Comparison of ENCODE assay signal across 8 mouse cellular contexts in genomic region chr12:108274313-108274595, GRCm38 (mm10). TPM values are rescaled to one million over a fixed set of nuclear protein-coding genes. Genes with fewer than 3 reads are reported as not detected.
A peak's percentile ranks its signal among the peaks of the same experiment; 100 is the strongest.
DNase-seq lines count a peak whose midpoint lies in the region; ATAC-seq and TF ChIP-seq lines count a peak whose summit lies in the region.

No protein-coding gene starts in this region.

- peak overlapping the region; percentile 59 for H3K4me3 ChIP-seq in heart, postnatal 0 days (ENCODE audit: low read depth, low read length)
- H3K4me3 ChIP-seq in brown adipose tissue, adult 24 weeks (ENCODE audit: insufficient read depth, low read depth, low read length): peak overlapping the region; percentile 63
- H3K4me3 ChIP-seq in forebrain, postnatal 0 days (ENCODE audit: low read depth, low read length): peak overlapping the region; percentile 82
- peak overlapping the region; percentile 73 for H3K4me3 ChIP-seq in midbrain, embryonic 11.5 days (ENCODE audit: low read depth, low read length)

- peak overlapping the region; percentile 65 for H3K9ac ChIP-seq in heart, postnatal 0 days (replicated peaks; ENCODE audit: low read depth, low read length)
- peak overlapping the region; percentile 68 for H3K9ac ChIP-seq in forebrain, postnatal 0 days
- peak overlapping the region; percentile 90 for H3K9ac ChIP-seq in midbrain, embryonic 11.5 days (ENCODE audit: low read length)

- no peaks in the 10 kb centered on the region for H3K36me3 ChIP-seq in heart, postnatal 0 days (replicated peaks; ENCODE audit: control insufficient read depth, insufficient read depth, low read length)
- no peaks in the 10 kb centered on the region for H3K36me3 ChIP-seq in forebrain, postnatal 0 days (ENCODE audit: insufficient read depth)
- H3K36me3 ChIP-seq in midbrain, embryonic 11.5 days (ENCODE audit: control insufficient read depth, insufficient read depth, low read length): 0 out of 2 replicates have a peak, but pooled peaks cover 3% of the 10 kb centered on the region

- no peak overlapping the region for H3K27ac ChIP-seq in heart, postnatal 0 days (ENCODE audit: low read depth)
- no peak overlapping the region for H3K27ac ChIP-seq in brown adipose tissue, adult 24 weeks (replicated peaks; ENCODE audit: low read depth, low read length)
- peak overlapping the region; percentile 94 for H3K27ac ChIP-seq in forebrain, postnatal 0 days (ENCODE audit: low read depth, low read length)
- no peak overlapping the region for H3K27ac ChIP-seq in midbrain, embryonic 11.5 days (ENCODE audit: low read depth, low read length)

- TF ChIP-seq CTCF in heart, postnatal 0 days (IDR thresholded peaks at IDR 0.05; ENCODE audit: low read depth): no peak
- no peak for TF ChIP-seq CTCF in forebrain, postnatal 0 days (IDR thresholded peaks at IDR 0.05; ENCODE audit: low read depth)

- no peaks in the 10 kb centered on the region for H3K9me3 ChIP-seq in heart, postnatal 0 days (replicated peaks; ENCODE audit: control insufficient read depth, low read length)
- no peaks in the 10 kb centered on the region for H3K9me3 ChIP-seq in forebrain, postnatal 0 days (ENCODE audit: low read length)
- no peaks in the 10 kb centered on the region for H3K9me3 ChIP-seq in midbrain, embryonic 11.5 days (ENCODE audit: control insufficient read depth, low read length)

- H3K27me3 ChIP-seq in heart, postnatal 0 days (ENCODE audit: control insufficient read depth, insufficient read depth, low read length): peaks cover 3% of the 10 kb centered on the region; the same call in 1 of the 2 replicates
- no peaks in the 10 kb centered on the region for H3K27me3 ChIP-seq in forebrain, postnatal 0 days (ENCODE audit: insufficient read depth, low read length)
- peaks cover 2% of the 10 kb centered on the region; the same call in 1 of the 2 replicates for H3K27me3 ChIP-seq in midbrain, embryonic 11.5 days (ENCODE audit: control insufficient read depth, insufficient read depth, low read length)

- no peak for DNase-seq in heart, postnatal 0 days (ENCODE audit: low spot score)
- DNase-seq in heart, adult 11 months: no peak
- DNase-seq in forebrain, postnatal 0 days: no peak
- DNase-seq in midbrain, embryonic 11.5 days (ENCODE audit: low spot score, missing footprints): peak; percentile 91
- no peak for DNase-seq in c-Kit-positive CD71-positive TER-119-positive erythroid progenitor cells, embryonic 14.5 days (ENCODE audit: low spot score)
- no peak for DNase-seq in left cerebral cortex, postnatal 36 days (ENCODE audit: low spot score in 2 of 2)
- DNase-seq in embryo, embryonic 9.5 days (ENCODE audit: extremely low spot score): no peak

- peak overlapping the region; percentile 99 for H3K4me2 ChIP-seq in heart, postnatal 0 days (ENCODE audit: low read depth, low read length)
- peak overlapping the region; percentile 90 for H3K4me2 ChIP-seq in forebrain, postnatal 0 days (ENCODE audit: low read depth)
- peak overlapping the region; percentile 98 for H3K4me2 ChIP-seq in midbrain, embryonic 11.5 days

- no peak for TF ChIP-seq EP300 in heart, postnatal 0 days (IDR thresholded peaks at IDR 0.05; ENCODE audit: low read depth)

- intact Hi-C loops in left cerebral cortex, postnatal 36 days (cut with DNase I): loop anchor here (2.0 to 5.0 kb wide), 2 partner anchors 37 to 61 kb away; no protein-coding TSS in a partner anchor

- ATAC-seq in heart, postnatal 0 days (ENCODE audit: insufficient read depth, low read depth): no peak
- ATAC-seq in forebrain, postnatal 0 days: no peak
- ATAC-seq in midbrain, embryonic 11.5 days (ENCODE audit: low FRiP score): no peak

- H3K4me1 ChIP-seq in heart, postnatal 0 days (ENCODE audit: control insufficient read depth, insufficient read depth): peaks cover 61% of the 10 kb centered on the region
- peaks cover 38% of the 10 kb centered on the region for H3K4me1 ChIP-seq in brown adipose tissue, adult 24 weeks (ENCODE audit: control insufficient read depth, insufficient read depth, insufficient read length, low read length)
- H3K4me1 ChIP-seq in forebrain, postnatal 0 days (ENCODE audit: insufficient read depth): peaks cover 45% of the 10 kb centered on the region
- H3K4me1 ChIP-seq in midbrain, embryonic 11.5 days (ENCODE audit: control insufficient read depth, insufficient read depth, low read length): peaks cover 64% of the 10 kb centered on the region

- under 1% methylated on average over 30 of the region's 35 CpGs for WGBS in heart, postnatal 0 days
- under 1% methylated on average over 35 of the region's 35 CpGs for WGBS in forebrain, postnatal 0 days
- 0% methylated on average over 29 of the region's 35 CpGs for WGBS in midbrain, embryonic 11.5 days

RNA-seq across cellular contexts. Expression of gene Ccdc85c, which starts 1.0 kb away (rescaled TPM):
- total RNA-seq in heart, postnatal 0 days (2014; rRNA removed; ENCODE audit: low replicate concordance): 44.7 and 56.2 TPM in 2 replicates
- 6.9 and 7.8 TPM in 2 replicates for polyA plus RNA-seq in heart, postnatal 0 days (2015; fragmentation: Nextera tagmentation; extraction: Ambion mirVana)
- polyA plus RNA-seq in brown adipose tissue, adult 24 weeks (2012; ENCODE audit: insufficient read depth, insufficient read length, missing spikeins): 2.3 and 3.3 TPM in 2 replicates
- total RNA-seq in forebrain, postnatal 0 days (2014; rRNA removed): 66.1 and 68.0 TPM in 2 replicates
- 15.5 and 16.2 TPM in 2 replicates for polyA plus RNA-seq in forebrain, postnatal 0 days (2015; fragmentation: Nextera tagmentation; extraction: Ambion mirVana)
- 19.2 and 20.4 TPM in 2 replicates for polyA plus RNA-seq in midbrain, embryonic 11.5 days (2014; fragmentation: Nextera tagmentation; extraction: Ambion mirVana)
- 10 to 100 TPM; 75.2 to 77.4 TPM for total RNA-seq in left cerebral cortex, postnatal 36 days (2021)

RNA-seq across cellular contexts. Expression of gene Hhipl1, which starts 31.8 kb away (rescaled TPM):
- 0.70 and 5.0 TPM in 2 replicates for total RNA-seq in heart, postnatal 0 days (2014; rRNA removed; ENCODE audit: low replicate concordance)
- 0.58 and 0.61 TPM in 2 replicates for polyA plus RNA-seq in heart, postnatal 0 days (2015; fragmentation: Nextera tagmentation; extraction: Ambion mirVana)
- polyA plus RNA-seq in brown adipose tissue, adult 24 weeks (2012; ENCODE audit: insufficient read depth, insufficient read length, missing spikeins): not detected in 2 replicates
- 3.9 and 5.2 TPM in 2 replicates for total RNA-seq in forebrain, postnatal 0 days (2014; rRNA removed)
- polyA plus RNA-seq in forebrain, postnatal 0 days (2015; fragmentation: Nextera tagmentation; extraction: Ambion mirVana): 1.1 and 1.5 TPM in 2 replicates
- 2.7 and 3.5 TPM in 2 replicates for polyA plus RNA-seq in midbrain, embryonic 11.5 days (2014; fragmentation: Nextera tagmentation; extraction: Ambion mirVana)
- 1 to 10 TPM; 7.8 to 8.1 TPM for total RNA-seq in left cerebral cortex, postnatal 36 days (2021)

RNA-seq across cellular contexts. Expression of gene Cyp46a1, which starts 59.9 kb away (rescaled TPM):
- total RNA-seq in heart, postnatal 0 days (2014; rRNA removed; ENCODE audit: low replicate concordance): 1.0 and 3.6 TPM in 2 replicates
- 3.0 and 3.1 TPM in 2 replicates for polyA plus RNA-seq in heart, postnatal 0 days (2015; fragmentation: Nextera tagmentation; extraction: Ambion mirVana)
- polyA plus RNA-seq in brown adipose tissue, adult 24 weeks (2012; ENCODE audit: insufficient read depth, insufficient read length, missing spikeins): not detected in 2 replicates
- total RNA-seq in forebrain, postnatal 0 days (2014; rRNA removed): 30.4 and 34.9 TPM in 2 replicates
- polyA plus RNA-seq in forebrain, postnatal 0 days (2015; fragmentation: Nextera tagmentation; extraction: Ambion mirVana): 41.8 and 49.6 TPM in 2 replicates
- 8.6 and 10.2 TPM in 2 replicates for polyA plus RNA-seq in midbrain, embryonic 11.5 days (2014; fragmentation: Nextera tagmentation; extraction: Ambion mirVana)
- 100 to 1,000 TPM; 293 to 297 TPM for total RNA-seq in left cerebral cortex, postnatal 36 days (2021)
